Mouse (Mus musculus) mammary gland, adult 2 months (tissue): ENCODE data around the gene Haghl. TPM values are rescaled to one million over a fixed set of nuclear protein-coding genes. Genes with fewer than 3 reads are reported as not detected.

Experiments used
- polyA plus RNA-seq: library from polyadenylated mRNA; depleted of rRNA; stranded (reverse); fragments of >200 nt; gene quantifications from 2 replicates; pipeline ENCODE4 v1.2.3, GENCODE M21; 2012; ENCODE audit warnings: low replicate concordance; rRNA removed

Gene Haghl
- 36.0 and 41.6 TPM in 2 replicates for polyA plus RNA-seq

DNA sequence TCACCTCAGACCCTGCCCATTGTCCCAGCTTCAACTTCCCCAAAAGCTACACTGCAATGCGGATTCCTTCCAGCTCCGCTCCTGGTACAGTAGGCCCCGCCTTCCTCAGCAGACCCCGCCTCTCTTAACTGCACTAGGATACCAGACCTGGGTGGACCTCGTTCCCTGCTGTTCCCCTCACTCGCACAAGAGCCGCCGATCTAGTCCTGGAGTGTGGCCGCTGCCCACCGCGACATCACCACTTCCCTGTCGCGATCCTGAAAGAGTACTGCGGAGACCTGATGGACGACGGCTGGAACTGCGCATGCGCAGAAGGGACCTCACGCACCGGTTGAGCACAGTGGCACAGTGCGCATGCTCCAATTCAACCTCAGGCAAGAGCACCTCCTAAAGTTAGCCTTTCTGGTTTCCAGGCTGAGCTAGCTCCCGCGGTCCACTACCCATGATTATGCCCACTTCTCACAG is at the start of gene Haghl:
TSS of gene Haghl (minus strand) at position 393 of the 465 bp plus-strand sequence.

DNA sequence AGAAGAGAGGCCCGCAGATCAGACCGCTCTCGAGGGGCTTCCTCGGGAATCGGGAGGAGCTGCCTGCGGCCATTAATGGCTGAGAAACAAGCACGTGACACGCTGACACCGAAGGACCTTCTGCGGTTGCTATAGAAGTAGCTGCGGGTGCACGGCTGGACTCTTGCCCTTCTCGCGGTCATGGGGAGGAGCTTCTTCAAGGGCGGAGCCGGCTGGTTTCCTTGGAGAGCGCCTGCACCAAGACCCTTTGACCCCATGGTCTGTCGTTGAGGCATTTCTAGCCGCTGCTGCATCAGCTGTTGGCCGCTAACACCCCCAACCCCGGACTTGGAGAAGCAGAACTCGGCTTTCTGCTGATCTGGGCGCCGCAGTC is 47.8 kb upstream of the Haghl start, which contains the start of gene Stub1:
TSS of gene Stub1 (minus strand) at position 114 of the 373 bp plus-strand sequence.

GRCm38 (mm10) chr17:25828712-25829557 is 43.5 kb upstream of the Haghl start, which contains the start of gene Jmjd8:
TSS of gene Jmjd8 (plus strand) at chr17:25828867.

GRCm38 (mm10) chr17:25823452-25823851 is 38.0 kb upstream of the Haghl start, which contains the start of gene Wdr24:
TSS of gene Wdr24 (plus strand) at chr17:25823627.

GRCm38 (mm10) chr17:25808789-25809605 is 23.5 kb upstream of the Haghl start, which contains the start of gene Fbxl16:
TSS of gene Fbxl16 (plus strand) at chr17:25809085.

GRCm38 (mm10) chr17:25796951-25797369 is 11.5 kb upstream of the Haghl start, which contains the start of gene Metrn:
TSS of gene Metrn (minus strand) at chr17:25797136.

GRCm38 (mm10) chr17:25795609-25796092 is 10.2 kb upstream of the Haghl start, which contains the start of gene AC134908.4:
TSS of gene AC134908.4 (minus strand) at chr17:25795659.

DNA sequence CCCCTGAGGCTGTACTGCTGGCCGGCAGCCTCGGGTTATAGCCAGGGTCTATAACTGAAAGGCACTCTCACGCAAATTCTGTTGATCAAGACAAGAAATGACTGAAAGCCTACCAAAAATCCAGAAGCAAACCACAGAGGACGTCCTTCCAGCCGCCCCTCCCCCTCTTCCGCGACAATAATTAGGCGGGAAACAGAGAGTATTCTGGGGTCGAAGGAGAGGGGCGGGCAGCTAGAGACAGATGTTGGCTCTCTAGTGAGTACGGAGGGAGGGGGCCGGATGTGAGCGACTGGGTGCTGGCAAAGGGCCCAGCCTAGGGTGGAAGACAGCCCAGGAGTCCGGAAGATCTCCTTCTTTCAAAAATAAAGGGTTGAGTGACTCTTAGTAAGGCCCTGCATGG is 7.1 kb upstream of the Haghl start, which contains the start of gene Fam173a:
TSS of gene Fam173a (minus strand) at position 287 of the 400 bp plus-strand sequence.

DNA sequence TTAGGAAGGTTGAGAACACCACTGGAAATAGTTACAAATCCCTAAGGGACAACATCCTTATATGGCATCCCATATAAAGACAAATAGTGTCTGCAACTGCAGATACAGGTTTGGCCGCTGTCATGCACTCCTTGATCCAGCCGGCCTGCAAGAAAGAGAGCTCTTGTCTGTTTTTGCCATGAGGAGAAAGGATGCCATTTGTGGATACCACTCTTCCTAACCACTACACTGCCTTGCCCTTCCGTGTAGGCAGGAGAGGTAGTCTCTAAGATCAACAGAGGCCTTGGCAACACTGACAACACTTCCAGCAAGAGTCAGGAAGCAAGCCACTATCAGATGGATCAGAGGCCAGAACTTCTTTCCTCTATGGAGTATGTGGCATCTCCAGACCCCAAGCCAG is 807 bp upstream of the Haghl start, which contains the start of gene Ccdc78:
TSS of gene Ccdc78 (plus strand) at position 301 of the 400 bp plus-strand sequence.

DNA sequence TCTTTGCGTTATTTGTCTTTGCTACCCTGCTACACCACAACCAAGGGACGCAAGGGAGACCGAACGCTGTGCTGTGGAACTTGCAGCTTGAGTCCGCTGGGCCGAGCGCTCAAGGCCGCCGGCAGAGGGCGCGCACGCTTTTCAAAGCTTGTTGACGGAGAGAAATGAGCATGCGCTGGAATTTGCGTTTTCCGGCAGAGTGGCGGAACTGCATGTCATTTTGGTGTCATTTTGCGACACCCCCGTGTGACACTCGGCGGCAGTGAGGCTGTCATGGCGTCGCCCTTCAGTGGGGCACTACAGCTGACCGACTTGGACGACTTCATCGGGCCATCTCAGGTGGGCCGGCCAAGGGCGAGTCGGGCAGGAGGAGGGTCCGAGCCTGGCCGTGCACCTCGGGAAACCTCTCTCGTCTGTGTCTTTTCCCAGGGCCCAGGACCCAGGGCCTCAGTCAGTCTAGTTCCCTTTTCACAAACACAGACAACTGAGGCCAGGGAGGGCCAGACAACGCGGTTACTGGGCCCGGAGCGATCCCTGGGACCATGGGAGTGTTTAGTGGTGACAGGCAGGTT is 11.8 kb downstream of the Haghl start, which contains the start of gene Narfl:
TSS of gene Narfl (plus strand) at position 228 of the 572 bp plus-strand sequence.

DNA sequence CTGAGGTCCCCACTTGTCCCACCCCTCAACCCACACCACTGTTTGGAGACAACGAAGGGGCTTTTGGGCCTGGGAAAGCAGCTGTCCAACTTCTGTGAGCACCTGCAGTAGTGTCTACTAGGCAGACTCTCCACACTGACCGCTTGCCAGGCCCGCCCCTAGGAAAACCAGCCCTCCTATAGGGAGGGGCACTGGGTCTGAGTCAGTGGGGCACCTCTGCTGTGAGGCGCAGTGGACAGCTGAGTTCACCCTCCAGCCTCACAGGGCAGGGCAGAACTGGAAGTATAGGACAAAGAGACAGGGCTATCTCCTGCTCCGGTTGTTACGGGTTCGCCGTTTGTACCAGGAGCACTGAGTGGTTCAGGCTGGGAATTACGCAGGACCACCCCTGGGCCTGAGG is 31.2 kb downstream of the Haghl start, which contains the start of gene Msln:
TSS of gene Msln (minus strand) at position 138 of the 400 bp plus-strand sequence.

GRCm38 (mm10) chr17:25735745-25736144 is 49.7 kb downstream of the Haghl start, which contains the start of gene Mslnl:
TSS of gene Mslnl (plus strand) at chr17:25736042.

Other genes starting within 250 kb of the Haghl start
- gene Sox8, start 215.0 kb downstream of the Haghl start, polyA plus RNA-seq, result 2.3 and 3.2 TPM in 2 replicates
- gene Lmf1, start 206.6 kb downstream of the Haghl start, polyA plus RNA-seq, result 25.5 and 38.9 TPM in 2 replicates
- gene Gng13, start 68.5 kb downstream of the Haghl start, polyA plus RNA-seq, result not detected in 2 replicates
- gene Chtf18, start 58.3 kb downstream of the Haghl start, polyA plus RNA-seq, result 4.7 and 6.1 TPM in 2 replicates
- 41.7 and 54.2 TPM in 2 replicates for gene Rpusd1, start 58.0 kb downstream of the Haghl start, polyA plus RNA-seq
- 0.14 and 0.17 TPM in 2 replicates for gene Mslnl, start 49.6 kb downstream of the Haghl start, polyA plus RNA-seq
- 0.10 and 0.33 TPM in 2 replicates for gene Msln, start 31.3 kb downstream of the Haghl start, polyA plus RNA-seq
- gene Narfl, start 11.9 kb downstream of the Haghl start, polyA plus RNA-seq, result 20.4 and 28.7 TPM in 2 replicates
- gene Ccdc78, start 907 bp upstream of the Haghl start, polyA plus RNA-seq, result not detected in 2 replicates
- 114 and 133 TPM in 2 replicates for gene Fam173a, start 7.2 kb upstream of the Haghl start, polyA plus RNA-seq
- 0.88 TPM in 1 of 2 replicates, not detected in the other for gene AC134908.4, start 10.0 kb upstream of the Haghl start, polyA plus RNA-seq
- gene Metrn, start 11.5 kb upstream of the Haghl start, polyA plus RNA-seq, result 35.1 and 74.2 TPM in 2 replicates
- 0.97 and 1.1 TPM in 2 replicates for gene Fbxl16, start 23.4 kb upstream of the Haghl start, polyA plus RNA-seq
- 41.0 and 41.4 TPM in 2 replicates for gene Wdr24, start 38.0 kb upstream of the Haghl start, polyA plus RNA-seq
- 56.2 and 97.4 TPM in 2 replicates for gene Jmjd8, start 43.2 kb upstream of the Haghl start, polyA plus RNA-seq
- 122 and 125 TPM in 2 replicates for gene Stub1, start 47.7 kb upstream of the Haghl start, polyA plus RNA-seq
- 44.8 and 79.9 TPM in 2 replicates for gene Rhbdl1, start 51.6 kb upstream of the Haghl start, polyA plus RNA-seq
- 63.0 and 78.8 TPM in 2 replicates for gene Gm20683, start 56.1 kb upstream of the Haghl start, polyA plus RNA-seq
- gene Rhot2, start 59.2 kb upstream of the Haghl start, polyA plus RNA-seq, result 85.6 and 87.3 TPM in 2 replicates
- gene Wdr90, start 75.8 kb upstream of the Haghl start, polyA plus RNA-seq, result 34.5 and 41.1 TPM in 2 replicates
- 102 and 244 TPM in 2 replicates for gene Mcrip2, start 83.1 kb upstream of the Haghl start, polyA plus RNA-seq
- gene Mettl26, start 89.4 kb upstream of the Haghl start, polyA plus RNA-seq, result 71.6 and 142 TPM in 2 replicates
- 0.98 and 1.3 TPM in 2 replicates for gene Wfikkn1, start 95.2 kb upstream of the Haghl start, polyA plus RNA-seq
- gene Rab40c, start 134.1 kb upstream of the Haghl start, polyA plus RNA-seq, result 36.1 and 46.6 TPM in 2 replicates
- gene Pigq, start 159.3 kb upstream of the Haghl start, polyA plus RNA-seq, result 132 and 209 TPM in 2 replicates
- not detected in 2 replicates for gene Nhlrc4, start 159.3 kb upstream of the Haghl start, polyA plus RNA-seq
- gene A930017K11Rik, start 166.9 kb upstream of the Haghl start, polyA plus RNA-seq, result 0.05 TPM in 1 of 2 replicates, not detected in the other
- 36.5 and 53.9 TPM in 2 replicates for gene Capn15, start 200.1 kb upstream of the Haghl start, polyA plus RNA-seq